Mouse (Mus musculus): Measurements from ENCODE around the gene Hnrnph2.
A peak's percentile ranks its signal among the peaks of the same experiment; 100 is the strongest.

Gene Hnrnph2

DNA sequence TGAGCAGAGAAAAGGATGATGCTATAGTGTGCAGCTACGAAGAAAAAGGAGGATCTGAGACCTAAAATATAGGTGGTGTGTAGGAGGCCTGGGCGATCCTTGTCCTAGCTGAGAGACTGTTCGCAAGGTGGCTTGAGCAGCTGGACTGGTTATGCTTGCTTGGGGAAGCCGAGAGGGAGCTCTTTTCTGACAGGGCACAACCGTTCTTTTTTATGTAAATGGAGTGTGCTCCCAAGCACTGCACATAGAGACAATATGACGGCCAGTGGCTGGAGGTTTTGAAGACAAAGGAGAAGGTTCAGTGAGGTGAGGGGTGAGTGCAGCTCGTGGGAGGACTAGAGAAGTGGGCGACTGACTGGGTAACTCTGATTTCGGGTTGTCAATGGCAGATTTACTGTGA, 18.7 kb downstream of the Hnrnph2 start:
- no peak for DNase-seq

DNA sequence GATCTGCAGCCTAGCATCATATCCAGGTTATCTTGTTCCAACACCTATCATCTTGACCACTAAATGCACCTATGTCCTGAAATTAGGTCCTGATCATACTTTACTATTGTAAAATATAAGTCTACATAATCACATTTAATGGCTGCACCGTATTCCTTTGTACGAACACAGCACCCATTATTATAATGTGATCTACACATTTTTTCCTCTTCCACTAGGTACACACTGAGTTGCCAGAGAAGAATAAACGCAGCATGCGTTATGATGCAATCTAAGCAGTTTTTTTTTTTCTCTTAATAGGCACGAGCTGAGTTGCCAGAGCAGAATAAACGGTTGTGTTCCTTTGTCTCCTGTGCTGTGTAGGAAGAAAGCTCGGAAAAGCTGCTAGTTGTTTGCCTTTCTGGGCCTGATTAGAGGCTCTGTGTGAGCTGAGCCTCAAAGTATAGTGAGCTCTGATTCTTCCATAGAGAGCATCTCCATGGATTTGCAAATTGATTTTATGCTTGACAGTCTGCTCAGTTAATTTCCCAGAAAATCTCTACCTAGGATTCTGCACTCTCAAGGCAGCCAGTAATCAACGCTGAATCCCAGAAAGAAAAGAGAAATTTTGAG, 19.4 kb downstream of the Hnrnph2 start:
- DNase-seq = no peak

DNA sequence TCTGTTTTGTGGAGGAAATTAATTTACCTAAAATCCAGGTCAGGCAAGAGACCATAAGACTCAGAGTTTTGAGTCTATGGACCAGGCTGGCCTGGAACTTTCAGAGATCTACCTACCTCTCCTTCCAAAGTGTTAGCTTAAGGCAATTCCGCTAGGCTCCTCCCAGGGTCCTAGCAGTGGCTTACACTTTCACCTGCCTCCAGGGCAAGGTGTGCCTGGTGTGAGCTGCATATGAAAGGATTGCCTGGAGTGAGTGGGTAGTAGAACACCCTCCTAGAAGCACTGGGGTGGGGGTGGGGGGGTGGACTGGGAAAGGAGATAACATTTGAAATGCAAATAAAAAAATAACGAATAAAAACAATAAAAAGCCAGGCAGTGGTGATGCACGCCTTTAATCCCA, 20.7 kb downstream of the Hnrnph2 start:
- DNase-seq = no peak

DNA sequence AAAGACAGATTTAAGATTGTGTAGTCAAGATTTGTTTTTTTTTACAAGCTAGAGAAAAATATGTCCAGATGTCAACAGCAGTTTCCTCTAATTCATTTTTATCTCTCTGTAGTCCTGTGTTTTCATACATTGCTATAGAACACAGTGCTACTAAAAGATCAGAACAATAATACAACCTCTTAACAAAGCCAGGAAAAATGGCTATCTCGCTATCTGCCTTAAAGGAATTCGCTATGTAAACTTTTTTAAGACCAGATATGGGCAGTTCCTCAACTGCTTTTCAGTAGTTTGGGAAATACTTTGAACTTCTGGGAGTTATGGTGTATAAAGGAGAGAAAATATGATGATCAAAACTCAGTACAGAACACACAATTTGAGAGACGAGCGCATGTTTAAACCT, 22.4 kb downstream of the Hnrnph2 start:
- no peak for DNase-seq

DNA sequence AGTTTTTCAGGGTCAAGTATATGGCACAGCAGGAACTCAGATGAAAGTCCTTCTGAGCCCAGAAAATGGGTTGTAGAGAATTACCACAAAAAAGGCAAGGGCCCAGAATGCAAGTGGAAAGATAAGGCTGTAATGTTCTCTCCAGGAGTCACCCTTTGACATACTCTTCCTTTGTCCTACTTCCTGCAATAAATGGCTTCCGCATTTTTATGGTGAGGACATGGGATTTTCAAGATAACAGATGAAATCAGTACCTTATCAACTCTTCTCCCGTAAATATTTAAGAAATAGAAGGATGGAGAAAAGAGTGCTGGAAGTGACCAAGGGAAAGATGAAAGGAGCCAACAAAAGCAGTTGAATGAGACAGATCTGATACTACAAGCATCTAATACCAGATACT, 27.2 kb downstream of the Hnrnph2 start:
- DNase-seq = no peak

DNA sequence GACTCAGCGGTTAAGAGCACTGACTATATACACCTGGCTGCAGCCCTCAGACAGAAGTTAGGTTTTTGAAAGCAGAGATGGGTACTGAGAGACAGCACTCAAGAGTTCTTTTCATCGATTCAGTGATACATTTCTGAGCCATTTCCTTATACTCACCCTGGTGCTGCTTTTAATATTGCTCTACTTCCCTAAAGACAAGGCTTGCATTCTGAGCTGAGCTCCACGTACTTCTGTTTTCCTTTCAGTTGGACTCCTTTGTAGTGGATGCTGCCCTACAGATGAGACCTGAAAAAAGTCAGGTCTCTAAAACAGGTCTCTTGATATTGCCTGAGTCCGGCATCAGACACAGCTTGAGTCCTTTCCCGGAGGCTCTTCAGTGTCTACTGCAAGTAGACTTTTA, 31.7 kb downstream of the Hnrnph2 start:
- DNase-seq = no peak

DNA sequence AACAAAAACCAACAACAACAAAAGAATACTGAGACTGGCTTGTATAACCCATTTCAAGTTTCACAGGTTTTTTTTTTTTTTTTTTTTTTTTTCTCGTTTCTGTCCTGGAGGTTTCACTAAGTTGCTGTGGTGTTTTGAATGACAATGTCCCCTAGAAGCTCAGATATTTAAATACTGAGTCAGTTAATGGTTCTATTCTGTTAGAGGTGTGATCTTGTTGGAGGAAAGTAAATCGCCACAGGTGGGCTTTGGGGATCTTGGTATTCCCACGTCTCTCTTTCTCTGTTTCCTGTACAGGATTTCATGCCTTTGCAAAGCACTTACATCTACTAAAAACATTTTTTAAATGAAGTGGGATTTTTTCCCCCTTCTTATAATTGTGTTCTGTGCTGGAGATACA, 34.1 kb downstream of the Hnrnph2 start:
- no peak for DNase-seq

DNA sequence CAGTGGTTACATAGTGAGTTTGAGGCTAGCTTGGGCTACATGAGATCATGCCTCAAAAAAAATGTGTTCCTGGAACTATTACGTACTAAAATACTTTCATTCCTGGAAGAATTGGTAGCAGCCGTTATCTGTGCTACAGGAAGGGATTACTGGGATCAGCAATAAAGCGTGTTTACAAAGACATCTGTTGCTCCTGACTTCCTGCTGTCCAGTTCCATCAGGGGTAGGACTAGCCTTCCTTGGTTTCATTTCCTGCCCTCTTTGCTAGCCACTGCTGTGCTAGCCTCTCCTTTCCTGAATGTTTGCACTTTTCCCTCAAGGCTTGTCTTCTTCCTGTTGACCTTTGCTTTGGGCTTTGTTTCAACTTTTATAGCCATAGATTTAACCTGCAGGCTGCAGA, 34.9 kb downstream of the Hnrnph2 start:
- DNase-seq = no peak

DNA sequence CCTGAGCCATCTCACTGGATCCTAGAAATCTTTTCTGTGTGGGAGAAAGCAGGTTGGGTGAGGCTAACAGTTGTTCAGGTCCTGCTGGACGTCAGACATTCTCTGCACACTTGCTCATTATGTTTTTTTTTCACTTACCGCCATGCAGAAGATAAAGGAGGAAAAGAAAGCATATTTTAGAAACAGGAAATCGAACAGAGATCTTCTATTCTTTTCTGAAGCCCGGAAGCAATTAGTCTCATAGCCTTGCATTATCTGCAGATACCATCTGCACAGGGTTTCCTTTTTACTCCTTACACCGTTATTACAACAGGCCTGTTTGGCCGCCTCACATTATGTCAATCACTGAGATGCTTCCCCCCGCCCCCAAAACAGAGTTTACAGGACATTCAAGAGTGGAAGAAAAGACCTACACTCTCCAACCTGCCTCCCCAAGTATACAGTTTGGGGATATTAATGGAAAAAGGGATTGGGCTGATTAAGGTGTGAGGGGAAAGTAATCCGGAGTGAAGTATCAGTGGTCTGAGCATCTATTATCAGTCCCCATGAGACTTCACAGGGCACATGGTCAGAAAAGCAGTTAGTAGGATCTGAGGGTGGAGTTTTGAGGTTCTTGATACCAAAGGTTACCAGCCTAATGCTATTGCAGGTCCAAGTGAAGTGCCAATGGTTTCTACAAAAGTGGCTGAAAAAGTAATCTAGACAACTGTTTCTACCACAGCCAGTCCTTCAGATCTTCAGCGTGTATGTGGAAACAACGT, 40.2 kb downstream of the Hnrnph2 start:
- DNase-seq = no peak

DNA sequence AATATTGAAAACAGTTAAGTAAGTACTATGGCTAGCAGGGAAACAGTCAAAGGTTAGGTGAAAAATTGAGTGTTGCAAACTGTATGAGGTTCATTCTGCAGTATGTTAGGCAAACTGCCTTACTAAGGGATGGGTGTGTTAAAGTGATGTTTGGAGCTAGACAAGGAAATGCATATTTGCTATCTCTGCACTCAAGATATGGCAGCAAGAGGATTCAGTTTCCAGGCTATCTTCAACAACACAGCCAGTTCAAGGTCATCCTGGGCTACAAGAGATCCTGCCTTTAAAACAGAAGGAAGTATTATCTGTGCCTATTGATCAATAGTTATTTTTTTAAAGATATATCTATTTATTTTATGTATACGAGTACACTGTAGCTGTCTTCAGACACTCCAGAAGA, 45.4 kb downstream of the Hnrnph2 start:
- DNase-seq = no peak

DNA sequence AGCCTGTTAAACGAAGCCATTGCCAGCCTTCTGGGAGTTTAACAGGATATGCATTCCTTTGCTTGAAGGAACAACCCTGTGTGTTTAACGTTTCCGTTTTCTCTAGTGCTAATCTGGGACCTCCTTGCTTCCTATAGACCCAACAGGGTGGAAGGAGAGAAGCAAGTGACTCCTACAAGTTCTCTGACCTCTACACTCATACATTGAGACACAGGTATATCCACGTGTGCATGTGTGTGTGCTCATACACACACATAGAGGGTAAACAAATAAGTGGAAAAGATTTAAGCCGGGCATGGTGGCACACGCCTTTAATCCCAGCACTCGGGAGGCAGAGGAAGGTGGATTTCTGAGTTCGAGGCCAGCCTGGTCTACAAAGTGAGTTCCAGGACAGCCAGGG, 46.4 kb downstream of the Hnrnph2 start:
- no peak for DNase-seq

DNA sequence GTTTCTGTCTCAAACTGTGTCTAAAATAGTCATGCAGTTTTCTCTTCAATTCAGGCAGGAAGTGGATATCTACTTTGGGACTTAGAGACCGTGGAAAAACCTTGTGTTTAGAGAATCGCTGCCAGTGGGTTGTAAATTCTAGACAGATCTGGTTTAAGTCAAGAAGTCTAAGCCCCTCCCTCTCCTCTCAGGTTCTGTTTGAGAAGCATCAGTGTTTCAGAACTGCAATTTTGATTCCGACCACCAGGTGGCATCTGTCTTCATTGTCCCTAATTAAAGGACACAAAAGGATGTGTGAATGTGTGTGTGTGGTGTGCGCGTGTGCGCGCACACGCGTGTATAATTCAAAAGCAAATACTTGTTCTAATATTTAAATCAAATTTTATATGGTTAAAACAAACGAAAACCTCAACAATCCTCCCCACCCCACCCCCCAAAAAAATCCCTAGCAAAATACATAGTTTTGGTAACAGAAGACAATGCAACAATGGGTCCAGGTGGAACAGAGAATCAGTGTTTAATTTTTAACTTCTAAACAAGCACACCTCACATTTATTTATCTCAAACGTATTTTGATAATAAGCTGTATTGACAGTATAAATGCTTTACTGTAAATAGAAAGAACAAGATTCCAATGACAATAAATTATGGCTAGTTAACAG, 47.2 kb downstream of the Hnrnph2 start:
- peak; percentile 77 to 79 for DNase-seq

DNA sequence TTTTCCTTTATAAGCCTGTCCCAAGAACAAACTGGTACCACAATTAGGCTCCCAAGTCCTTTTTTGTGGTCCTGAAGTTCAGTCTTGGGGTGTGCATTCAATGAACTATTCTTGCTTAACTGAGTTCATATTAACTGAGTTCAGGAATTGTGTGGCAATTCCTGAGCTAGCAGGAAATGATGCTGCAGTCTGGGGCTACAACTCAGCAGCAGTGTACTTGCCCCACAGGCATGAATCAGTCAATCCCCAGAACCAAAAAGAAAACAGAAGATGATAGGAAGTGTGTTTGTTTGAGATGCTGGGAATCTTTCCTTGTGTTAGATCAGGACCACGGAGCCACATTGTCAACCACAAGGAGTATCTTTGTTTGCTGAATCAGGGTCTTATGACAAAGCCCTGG, 51.1 kb downstream of the Hnrnph2 start:
- DNase-seq = no peak

All from B cell, adult 2 months (primary cell).